Mouse (Mus musculus): ENCODE results near the gene Snrpa.

Snrpa gene

DNA sequence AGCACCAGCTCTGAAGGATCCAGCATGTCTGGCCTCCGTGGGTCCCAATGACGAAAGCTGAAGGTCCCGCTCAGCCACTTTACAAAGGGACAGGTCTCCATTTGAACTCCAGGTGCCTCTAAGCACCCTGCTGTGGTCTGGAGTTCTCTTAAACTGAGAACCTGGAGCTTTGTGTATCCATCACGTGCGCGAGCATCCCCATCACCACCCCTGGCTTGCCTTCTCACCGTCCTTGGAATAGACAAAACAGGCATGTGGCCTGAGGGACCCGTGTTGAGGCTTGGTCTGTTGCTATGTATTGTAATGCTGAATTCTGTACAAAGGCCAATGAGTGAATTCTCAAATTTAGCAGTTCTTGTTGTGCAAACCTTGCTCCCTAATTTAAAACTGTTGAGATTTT, 2.7 kb upstream of the Snrpa start:
- no peak for DNase-seq (ENCODE audit: low spot score)

- no peak for DNase-seq (ENCODE audit: low spot score)
These were observed 2.3 kb upstream of the Snrpa start for GRCm38 (mm10) chr7:27198355-27198754.

GRCm38 (mm10) chr7:27197634-27198033, 1.6 kb upstream of the Snrpa start:
- no peak for DNase-seq (ENCODE audit: low spot score)

DNA sequence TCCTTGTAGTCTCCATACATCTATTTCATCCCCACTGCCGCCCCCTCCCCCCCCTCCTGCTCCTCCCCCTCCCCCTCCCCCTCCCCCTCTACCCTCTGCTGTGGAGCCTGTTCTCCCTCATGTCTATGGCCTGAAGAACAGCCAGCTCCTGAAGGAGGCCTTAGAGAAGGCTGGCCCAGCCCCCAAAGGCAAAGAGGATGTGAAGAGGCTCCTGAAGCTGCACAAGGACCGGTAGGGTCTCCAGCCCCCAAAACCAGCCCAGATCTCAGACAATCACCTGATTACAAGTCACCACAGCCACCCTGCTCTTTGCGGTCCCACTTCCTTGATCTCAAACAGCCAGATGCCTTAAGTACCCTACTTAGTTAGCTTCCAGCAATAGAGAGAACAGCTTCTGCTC, 1.1 kb upstream of the Snrpa start:
- DNase-seq (ENCODE audit: low spot score), result no peak

- no peak for DNase-seq (ENCODE audit: low spot score)
These were observed 2.3 kb downstream of the Snrpa start for GRCm38 (mm10) chr7:27193731-27194130.

DNA sequence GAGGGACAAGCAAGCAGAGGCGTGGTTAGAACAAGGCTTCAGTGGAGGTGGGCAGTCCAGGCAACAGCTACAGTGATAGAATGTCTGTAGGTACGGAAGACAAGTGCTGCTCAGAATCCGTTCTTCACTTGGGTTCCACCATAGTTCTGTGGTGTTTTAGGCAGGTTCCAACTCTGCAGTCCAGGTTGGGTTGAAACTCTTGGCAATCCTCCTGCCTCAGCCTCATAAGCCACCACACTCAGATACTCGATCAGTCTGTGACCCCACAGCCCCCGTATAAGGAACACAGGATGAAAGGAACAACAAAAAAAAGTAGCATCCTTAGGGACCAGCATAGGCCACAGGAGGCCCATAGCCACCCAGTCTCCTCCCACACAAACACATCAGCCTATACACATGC, 3.6 kb downstream of the Snrpa start:
- no peak for DNase-seq (ENCODE audit: low spot score)

- DNase-seq (ENCODE audit: low spot score), result no peak
These were observed 6.7 kb downstream of the Snrpa start for GRCm38 (mm10) chr7:27189271-27189931.

DNA sequence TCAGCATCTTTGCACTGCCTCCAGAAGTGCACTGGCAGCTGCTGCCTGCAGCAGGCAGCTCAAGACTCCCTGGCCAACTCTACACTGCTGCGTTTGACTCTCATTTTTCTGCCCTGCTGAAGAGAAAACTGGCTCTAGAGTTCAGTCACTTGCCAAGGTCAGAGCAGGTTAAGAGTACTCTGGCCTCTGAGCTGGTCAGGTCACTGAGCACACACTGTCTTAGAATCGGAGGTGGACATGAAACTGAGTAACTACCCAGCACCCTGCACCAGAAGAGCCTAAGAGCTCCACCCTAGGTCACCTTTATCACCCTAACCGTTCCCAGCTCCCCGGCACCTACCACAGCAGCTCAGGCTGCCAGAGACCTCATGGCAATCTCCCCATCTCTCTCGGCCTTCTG, 10.1 kb downstream of the Snrpa start:
- DNase-seq (ENCODE audit: low spot score), result no peak

GRCm38 (mm10) chr7:27184964-27185363, 11.1 kb downstream of the Snrpa start:
- DNase-seq (ENCODE audit: low spot score), result no peak

DNA sequence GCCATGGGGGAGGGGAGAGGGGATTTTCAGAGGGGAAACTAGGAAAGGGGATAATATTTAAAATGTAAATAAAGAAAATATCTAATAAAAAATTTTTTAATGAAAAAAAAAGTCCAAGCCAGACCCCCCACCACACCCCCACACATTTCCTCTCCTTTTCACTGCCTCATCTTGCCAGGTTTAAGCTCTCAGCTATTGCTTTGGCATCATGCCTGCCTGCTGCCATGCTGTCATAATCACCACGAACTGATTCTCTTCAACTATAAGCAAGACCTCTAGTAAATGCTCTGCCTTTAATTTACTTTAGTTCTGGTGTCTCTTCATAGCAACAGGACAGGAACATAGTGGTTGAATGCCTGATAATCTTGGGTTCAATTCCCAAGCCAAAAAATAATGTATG, 13.6 kb downstream of the Snrpa start:
- no peak for DNase-seq (ENCODE audit: low spot score)

DNA sequence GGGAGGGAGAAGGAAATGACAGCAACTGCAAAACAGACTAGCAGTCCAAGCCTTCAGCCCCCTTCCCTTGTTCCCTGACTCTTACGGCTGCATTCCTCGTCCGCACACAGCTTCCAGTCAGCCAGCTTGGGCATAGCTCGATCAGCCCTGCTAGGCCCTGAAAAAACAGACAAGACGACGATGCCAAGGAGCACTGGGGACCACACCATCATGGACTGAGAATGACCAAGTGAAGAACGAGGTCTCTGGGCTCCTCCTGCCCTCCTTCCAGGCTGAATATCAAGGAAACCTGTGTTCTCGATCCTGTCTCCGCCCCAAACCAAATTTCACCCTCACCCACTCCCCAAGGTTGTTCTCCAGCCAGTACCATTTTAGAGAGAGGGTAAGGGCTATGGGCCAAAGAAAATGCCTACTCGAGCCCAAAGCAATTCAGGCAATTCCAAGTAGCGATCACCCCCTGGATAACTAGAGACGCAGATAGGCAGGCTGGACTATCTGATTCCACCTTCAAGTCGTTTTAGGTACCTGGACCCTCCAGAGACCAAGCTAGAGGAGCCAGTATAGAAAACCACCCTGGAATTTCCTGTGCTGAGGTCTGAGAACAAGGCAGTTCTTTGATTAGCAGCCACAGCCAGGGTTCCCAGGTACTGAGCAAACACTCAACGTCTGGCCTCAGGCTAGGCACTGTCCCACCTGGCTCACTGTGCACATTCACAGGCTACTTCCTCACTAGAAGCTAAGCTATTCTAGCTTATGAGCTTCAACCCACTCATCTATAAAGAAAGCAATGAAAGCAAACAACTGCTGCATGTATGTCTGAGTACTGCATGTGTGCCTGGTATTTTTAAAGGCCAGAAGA, 15.0 kb downstream of the Snrpa start, which contains the start of the genes Gm21983 and Mia:
Gene Gm21983, minus strand, starts transcription at position 250 of the 859 bp plus-strand sequence.
Gene Mia, minus strand, starts transcription at position 321 of the 859 bp plus-strand sequence.
- no peak for DNase-seq (ENCODE audit: low spot score)

GRCm38 (mm10) chr7:27180036-27180435, 16.0 kb downstream of the Snrpa start:
- no peak for DNase-seq (ENCODE audit: low spot score)

- DNase-seq (ENCODE audit: low spot score), result no peak
These were observed 16.7 kb downstream of the Snrpa start for GRCm38 (mm10) chr7:27179217-27179918.

- peak; percentile 100 for DNase-seq (ENCODE audit: low spot score)
These were observed 17.5 kb downstream of the Snrpa start, which contains the start of gene Rab4b for GRCm38 (mm10) chr7:27178324-27179216. Gene Rab4b, minus strand, starts transcription at chr7:27178896.

DNA sequence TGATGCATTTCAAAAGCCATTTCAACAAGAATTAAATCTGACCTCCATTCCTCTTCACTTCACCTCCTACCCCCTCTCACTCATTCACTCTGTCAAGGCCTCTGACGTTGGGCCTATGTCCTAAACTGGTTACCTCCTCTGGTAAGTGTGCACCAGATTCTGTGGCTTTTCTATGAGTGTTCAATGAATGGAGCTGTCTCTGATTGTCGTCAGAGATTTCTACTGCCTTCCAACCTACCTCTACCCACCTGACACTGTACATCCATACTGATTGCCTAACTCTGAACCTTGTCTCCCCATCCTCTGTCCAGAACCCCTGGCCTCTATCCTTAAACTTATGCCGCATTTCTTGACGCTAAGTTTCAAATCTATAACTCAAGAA, 18.1 kb downstream of the Snrpa start:
- DNase-seq (ENCODE audit: low spot score), result no peak

GRCm38 (mm10) chr7:27174896-27175295, 21.2 kb downstream of the Snrpa start:
- DNase-seq (ENCODE audit: low spot score), result no peak

GRCm38 (mm10) chr7:27174496-27174895, 21.6 kb downstream of the Snrpa start:
- no peak for DNase-seq (ENCODE audit: low spot score)

DNA sequence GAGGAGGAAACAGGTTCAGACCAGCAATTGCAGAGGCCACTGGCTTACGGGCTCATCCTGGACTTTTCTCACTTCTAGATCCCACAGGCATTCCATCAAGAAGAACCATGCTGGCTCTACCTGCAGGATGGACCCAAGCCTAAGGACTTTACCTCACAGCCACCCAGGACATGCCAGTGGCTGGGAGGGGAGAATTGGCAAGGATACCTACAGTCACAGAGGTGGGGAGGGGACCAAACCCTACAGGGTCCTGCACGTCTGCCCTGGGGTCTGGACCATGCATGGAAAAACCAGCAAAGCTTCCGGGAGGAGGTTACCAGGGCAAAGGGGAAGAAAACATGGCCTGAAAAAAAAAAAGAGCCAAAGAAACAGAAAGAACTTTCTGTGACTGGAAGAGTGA, 25.1 kb downstream of the Snrpa start:
- DNase-seq (ENCODE audit: low spot score), result no peak

DNA sequence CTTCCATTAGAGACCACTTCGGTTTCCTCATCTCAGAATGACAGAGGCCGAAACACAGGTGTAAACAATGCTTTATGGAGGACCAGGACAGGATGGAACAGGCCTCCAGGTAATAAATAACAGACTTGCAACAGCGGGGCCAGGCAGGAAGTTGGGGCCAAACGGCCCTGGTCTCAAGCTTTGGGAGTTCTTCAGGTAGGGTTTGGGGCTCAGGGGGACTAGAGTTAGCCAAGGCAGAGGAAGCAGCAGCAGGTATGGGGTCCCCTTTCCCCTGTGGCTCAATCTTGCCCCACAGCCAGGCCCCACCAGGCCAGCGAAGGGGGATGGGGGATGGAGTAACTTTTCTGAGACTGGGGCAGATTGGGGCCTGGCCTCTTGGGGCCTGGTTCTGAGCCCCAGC, 27.7 kb downstream of the Snrpa start:
- DNase-seq (ENCODE audit: low spot score), result no peak

DNA sequence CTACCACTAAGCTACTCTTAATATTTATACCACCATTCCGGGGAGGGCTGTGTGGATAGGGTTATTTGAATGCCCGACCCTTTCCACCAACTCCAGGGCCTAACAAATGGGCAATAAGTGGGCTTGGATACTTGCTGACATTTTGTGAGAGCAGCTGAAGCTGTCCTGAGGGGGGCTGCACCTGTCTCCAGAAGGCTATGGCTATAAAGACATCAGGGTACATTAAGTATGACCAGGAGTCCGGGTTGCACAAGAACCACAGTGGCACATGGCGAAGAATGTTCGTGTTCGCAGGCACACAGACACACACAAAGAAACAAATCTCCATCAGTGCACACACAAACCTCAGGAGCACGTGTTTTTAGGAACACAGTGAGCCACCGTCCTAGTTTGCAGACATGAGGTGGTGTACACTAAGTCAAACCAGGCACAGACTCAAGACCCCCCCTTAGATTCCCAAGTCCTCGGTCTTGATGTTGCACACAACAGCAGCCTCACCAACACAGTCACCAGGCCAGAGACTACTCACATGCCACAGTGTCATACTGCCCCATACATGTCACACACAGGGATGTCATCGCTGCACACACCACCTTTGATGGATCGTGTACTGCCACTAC, 28.5 kb downstream of the Snrpa start:
- no peak for DNase-seq (ENCODE audit: low spot score)
